Mouse (Mus musculus) Patski (cell line): ENCODE measurements around the gene Mest. TPM values are rescaled to one million over a fixed set of nuclear protein-coding genes. Genes with fewer than 3 reads are reported as not detected.
A peak's percentile ranks its signal among the peaks of the same experiment; 100 is the strongest.

Experiments used
- ATAC-seq: fragments of 100-300 bp; one replicate; pipeline ENCODE4 v1.8.0; 2021
- CTCF ChIA-PET: fragments of 350-600 bp; sonication (Branson Sonifier 250); formaldehyde crosslinking; loops from one replicate; lab custom pipeline; 2022; ENCODE audit warnings: inconsistent platforms; lab: Charles Lee
- POLR2A ChIA-PET: fragments of 350-600 bp; sonication (Branson Sonifier 250); formaldehyde crosslinking; loops from one replicate; lab custom pipeline; 2022; ENCODE audit warnings: antibody characterized with exemption, inconsistent platforms; lab: Charles Lee
- DNase-seq: peaks from one replicate; pipeline ENCODE4 v3.0.0-alpha.2; 2011; ENCODE audit warnings: low read depth, low spot score
- H3K27me3 ChIP-seq: fragments of 371-371 bp; one replicate; pipeline ENCODE4 v1.5.1; 2021
- CTCF ChIP-seq: fragments of 100-300 bp; IDR thresholded peaks from one replicate; pipeline ENCODE4 v1.5.1; 2021
- in situ Hi-C: fragments of 300-500 bp; cut with MboI; formaldehyde crosslinking; loops from 3 replicates; pipeline ENCODE4 v1.11.1; 2018; ENCODE audit warnings: low pct_unique_long_range_greater_than_20kb, mixed read lengths
- polyA plus RNA-seq: library from polyadenylated mRNA; unstranded; gene quantifications from one replicate; pipeline ENCODE4 v1.2.3, GENCODE M21; 2021

Gene Mest
- polyA plus RNA-seq = 0.42 TPM

DNA sequence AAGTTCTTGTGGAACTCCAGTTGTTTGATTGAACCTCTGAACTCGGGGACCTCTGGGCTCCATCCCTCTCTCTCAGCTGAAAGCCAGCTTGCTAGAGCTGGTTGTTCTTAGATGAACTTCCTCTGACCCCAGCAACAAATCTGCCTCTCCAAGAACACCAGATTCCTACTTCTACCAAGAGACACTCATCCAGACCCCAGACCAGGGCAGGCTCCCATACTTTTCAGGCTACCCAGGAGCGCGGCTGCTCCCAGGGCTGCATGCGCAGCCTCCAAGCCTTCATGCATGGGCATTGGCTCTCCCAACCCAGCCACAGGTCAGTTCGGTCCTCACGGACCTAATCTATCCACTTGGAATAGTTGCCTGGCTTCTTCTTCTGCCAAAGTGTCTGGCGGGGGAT, at the start of gene Mest:
Gene Mest (plus strand): TSS at position 217 of the 400 bp plus-strand sequence.
- H3K27me3 ChIP-seq = peaks cover 2% of the 10 kb centered on the region
- POLR2A ChIA-PET = no interaction called here
- no peak for DNase-seq
- TF ChIP-seq CTCF = no peak
- ATAC-seq = no peak
- in situ Hi-C loops = no loop called here
- CTCF ChIA-PET = no interaction called here

DNA sequence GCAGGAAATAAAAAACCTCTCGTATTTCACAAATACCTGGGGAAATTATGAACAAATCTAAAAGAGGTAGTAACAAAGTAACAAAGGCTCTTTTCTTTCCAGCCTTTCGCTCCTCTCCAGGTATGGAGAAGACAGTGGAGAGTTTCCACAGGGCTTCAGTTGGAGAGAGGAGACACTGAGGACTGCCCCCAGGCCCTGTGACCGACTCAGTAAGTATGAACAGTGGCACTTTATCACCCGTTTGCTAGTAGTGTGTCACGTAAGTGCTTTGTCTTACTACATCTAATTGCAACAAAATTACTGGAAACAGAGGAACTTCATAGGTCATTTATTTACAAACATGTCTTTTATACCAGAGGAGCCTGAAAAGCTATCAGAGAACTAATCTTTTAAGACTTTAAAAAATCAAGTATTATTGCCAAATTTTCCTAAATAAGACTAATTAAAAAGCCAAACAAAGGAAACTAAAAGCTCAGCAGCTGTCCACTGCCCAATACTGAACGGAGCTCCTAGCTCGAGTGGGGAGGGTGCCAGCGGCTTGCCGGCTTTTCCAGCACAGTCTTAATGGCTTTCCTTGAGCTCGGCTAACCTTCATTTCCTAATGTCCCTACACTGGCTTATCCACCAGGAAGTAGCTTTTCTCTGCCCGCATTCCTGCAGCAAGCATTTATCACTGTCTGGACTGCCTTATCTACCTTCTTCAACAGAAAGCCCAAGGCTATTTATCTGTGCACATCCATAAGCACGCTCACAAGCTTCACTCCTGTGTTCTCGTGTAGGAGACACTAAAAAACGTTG, 49.4 kb upstream of the Mest start:
- no peak for ATAC-seq
- H3K27me3 ChIP-seq = no peaks in the 10 kb centered on the region
- CTCF ChIA-PET = interaction anchor here (0.9 to 1.5 kb wide), 4 partner anchors 9 to 164 kb away, joined by 3 read pairs; no protein-coding TSS in a partner anchor
- DNase-seq = no peak
- no peak for TF ChIP-seq CTCF
- POLR2A ChIA-PET = no interaction called here
- in situ Hi-C loops = no loop called here

GRCm38 (mm10) chr6:30674714-30675280, 48.5 kb upstream of the Mest start:
- DNase-seq (no peak), ATAC-seq (no peak)
- in situ Hi-C loops = no loop called here
- TF ChIP-seq CTCF = no peak
- H3K27me3 ChIP-seq = no peaks in the 10 kb centered on the region
- POLR2A ChIA-PET = no interaction called here
- CTCF ChIA-PET = interaction anchor here (0.9 to 1.5 kb wide), 5 partner anchors 8 to 164 kb away, joined by 3 read pairs; no protein-coding TSS in a partner anchor

DNA sequence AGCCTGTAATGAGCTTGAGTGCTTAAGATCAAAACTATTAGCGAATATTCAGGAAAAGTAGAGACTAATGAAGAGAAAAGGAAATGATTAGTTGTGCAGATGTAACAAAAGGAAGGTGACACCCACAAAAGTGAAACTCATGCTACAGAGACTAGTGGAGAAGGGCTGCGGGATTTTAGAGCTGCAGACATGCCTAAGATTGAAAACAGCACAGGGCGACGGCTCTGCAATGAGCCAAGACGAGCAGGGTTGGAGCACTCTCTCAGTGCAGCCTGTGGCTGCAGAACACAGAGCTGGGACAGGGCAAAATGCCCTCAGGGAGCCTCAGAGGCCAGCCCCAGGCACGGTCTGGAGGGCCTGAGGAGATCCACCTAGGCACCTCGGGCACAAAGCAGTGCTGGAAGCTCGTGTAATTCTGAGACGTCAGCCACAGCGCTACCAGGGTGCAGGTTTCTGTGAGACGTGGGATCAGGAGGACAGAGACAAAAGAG, 48.0 kb upstream of the Mest start:
- ATAC-seq = no peak
- in situ Hi-C loops = no loop called here
- TF ChIP-seq CTCF = no peak
- no peak for DNase-seq
- CTCF ChIA-PET = interaction anchor here (1.1 to 1.4 kb wide), 3 partner anchors 24 to 165 kb away, joined by 3 read pairs; no protein-coding TSS in a partner anchor
- POLR2A ChIA-PET = no interaction called here
- no peaks in the 10 kb centered on the region for H3K27me3 ChIP-seq

DNA sequence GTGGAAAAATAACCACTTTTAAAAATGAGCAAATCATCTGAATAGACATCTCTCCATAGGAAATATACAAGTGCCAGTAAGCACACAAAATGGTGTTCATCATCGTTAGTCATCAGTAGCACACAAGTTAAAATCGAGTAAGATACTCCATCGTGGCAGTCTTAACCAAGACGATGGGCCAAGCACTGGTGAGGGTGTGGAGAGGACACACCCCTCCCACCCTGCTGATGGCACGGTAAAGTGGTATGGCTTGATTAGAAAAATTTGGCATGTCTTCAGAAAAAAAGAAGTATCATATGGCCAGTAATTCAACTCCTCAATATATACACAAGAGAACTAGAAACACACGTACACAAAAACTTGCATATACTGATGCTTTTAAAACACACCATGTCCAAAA, 46.8 kb upstream of the Mest start:
- in situ Hi-C loops = no loop called here
- POLR2A ChIA-PET = no interaction called here
- DNase-seq (no peak), ATAC-seq (no peak)
- CTCF ChIA-PET = no interaction called here
- TF ChIP-seq CTCF = no peak
- H3K27me3 ChIP-seq = no peaks in the 10 kb centered on the region

DNA sequence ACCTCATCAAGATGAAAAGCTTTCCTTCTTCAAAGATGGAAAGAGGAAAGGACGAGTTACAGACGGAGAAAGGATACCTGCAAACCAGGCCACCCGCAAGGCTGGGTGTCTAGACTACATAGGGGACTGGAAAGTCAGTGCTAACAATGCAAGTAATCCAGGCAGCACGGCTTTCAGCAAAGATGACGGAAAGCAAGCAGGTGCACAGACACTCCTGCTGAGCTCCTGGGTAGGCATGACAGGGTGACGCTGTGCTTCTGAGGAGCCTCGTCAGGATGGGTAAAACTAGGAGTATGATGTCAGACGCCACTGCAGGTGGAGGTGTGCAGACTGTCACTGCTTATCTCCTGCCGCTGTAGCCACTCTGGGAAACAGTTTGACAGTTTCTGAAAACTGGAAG, 45.8 kb upstream of the Mest start:
- in situ Hi-C loops = no loop called here
- CTCF ChIA-PET = interaction anchor here (1.1 kb wide), 1 partner anchor 11 kb away, joined by 3 read pairs; no protein-coding TSS in a partner anchor

DNA sequence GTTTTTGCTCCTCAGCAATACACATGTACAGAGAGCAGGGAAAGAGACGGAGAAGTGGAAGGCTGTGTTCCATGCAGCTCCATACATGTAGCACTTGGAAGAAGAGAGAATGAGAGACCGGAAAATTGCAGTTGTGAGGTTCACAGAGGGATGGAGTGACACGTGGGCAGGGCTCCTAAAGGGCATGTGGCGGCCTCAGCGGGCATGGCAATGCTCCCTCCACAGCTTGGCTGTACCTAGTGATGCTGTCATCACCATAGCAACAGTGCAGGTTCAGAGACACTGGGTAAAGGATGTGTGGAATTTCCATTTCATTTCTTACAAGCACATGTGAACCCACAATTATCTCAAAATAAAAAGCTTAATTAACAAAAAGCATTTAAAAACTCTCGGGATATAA, 44.9 kb upstream of the Mest start:
- in situ Hi-C loops = no loop called here
- ChIA-PET POLR2A (no interaction called here), CTCF (interaction anchor here (1.1 kb wide), 1 partner anchor 10 kb away, joined by 3 read pairs; no protein-coding TSS in a partner anchor)
- H3K27me3 ChIP-seq = no peaks in the 10 kb centered on the region
- no peak for ATAC-seq
- DNase-seq = no peak
- no peak for TF ChIP-seq CTCF

More for the DNA sequence above, 45.8 kb upstream of the Mest start:
- POLR2A ChIA-PET = no interaction called here
- ATAC-seq (no peak), DNase-seq (no peak)
- no peak for TF ChIP-seq CTCF
- H3K27me3 ChIP-seq = no peaks in the 10 kb centered on the region

DNA sequence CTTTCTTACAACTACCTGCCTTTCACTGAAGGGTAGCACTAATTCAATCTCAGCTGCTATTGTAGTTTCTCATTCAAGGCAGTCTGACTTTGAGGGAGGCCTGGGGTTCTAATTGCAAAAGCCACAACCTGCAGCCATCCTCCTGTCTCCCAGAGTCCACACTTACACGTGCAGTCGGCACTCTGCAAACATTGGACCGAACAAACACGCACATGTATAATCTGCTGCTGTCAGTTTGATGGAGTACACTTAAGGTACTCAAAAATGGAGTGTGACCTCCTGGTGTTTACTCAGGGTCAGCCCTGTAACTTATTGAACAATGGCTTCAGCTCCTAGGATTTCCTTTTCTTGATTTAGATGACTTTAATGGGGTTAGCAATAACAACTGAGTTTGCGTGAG, 43.8 kb upstream of the Mest start:
- H3K27me3 ChIP-seq = no peaks in the 10 kb centered on the region
- ATAC-seq (no peak), DNase-seq (no peak)
- POLR2A ChIA-PET = no interaction called here
- in situ Hi-C loops = no loop called here
- CTCF ChIA-PET = no interaction called here
- no peak for TF ChIP-seq CTCF

GRCm38 (mm10) chr6:30680442-30680841, 42.9 kb upstream of the Mest start:
- ATAC-seq = peak; percentile 47
- CTCF ChIA-PET = no interaction called here
- DNase-seq = no peak
- TF ChIP-seq CTCF = no peak
- POLR2A ChIA-PET = no interaction called here
- H3K27me3 ChIP-seq = no peaks in the 10 kb centered on the region
- in situ Hi-C loops = no loop called here

DNA sequence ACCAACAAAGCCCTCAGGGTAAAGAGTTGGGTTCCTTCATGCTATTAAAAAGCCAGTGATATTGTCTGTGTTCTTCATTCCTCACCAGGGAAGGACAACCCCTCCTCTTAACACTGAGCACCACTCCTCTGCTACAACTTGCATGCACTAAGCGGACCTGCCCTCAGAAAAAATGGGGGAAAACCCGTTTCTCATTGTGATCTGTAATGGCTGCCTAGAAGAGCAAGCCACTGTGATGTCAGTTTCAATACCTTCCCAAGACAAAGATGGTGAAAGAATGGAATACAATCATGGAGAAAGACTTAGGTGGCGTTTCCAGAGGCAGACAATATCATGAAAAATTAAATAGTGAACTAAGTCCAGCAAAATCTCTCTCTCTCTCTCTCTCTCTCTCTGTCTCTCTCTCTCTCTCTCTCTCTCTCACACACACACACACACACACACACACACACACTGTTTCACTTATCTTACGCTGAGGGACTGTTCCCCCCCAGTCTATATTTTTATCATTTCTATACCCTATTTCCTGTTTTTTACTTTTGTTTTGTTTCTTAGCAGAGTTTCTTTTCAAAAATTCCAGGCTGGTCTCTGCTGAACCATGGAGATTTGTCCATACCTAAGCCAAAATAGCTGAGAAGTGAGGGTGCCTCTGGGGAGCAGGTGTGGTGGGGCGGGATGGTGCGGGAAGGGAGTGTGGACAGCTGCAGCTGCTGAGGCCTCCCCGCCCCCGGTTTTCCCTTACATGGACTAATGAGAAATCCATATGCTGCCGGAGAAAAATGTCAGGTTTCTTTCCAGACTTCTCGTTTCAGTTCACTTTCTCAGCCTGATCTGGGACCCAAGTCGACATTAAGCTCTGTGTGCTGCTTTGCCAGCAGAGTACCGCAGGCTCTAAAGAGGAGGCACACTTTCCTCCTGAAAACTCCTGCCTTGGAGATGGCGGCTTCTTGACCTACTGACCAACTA, 41.1 kb upstream of the Mest start:
- TF ChIP-seq CTCF = no peak
- no peak for DNase-seq
- in situ Hi-C loops = no loop called here
- no peak for ATAC-seq
- no peaks in the 10 kb centered on the region for H3K27me3 ChIP-seq
- ChIA-PET POLR2A (no interaction called here), CTCF (interaction anchor here (1.2 kb wide), 1 partner anchor 8 kb away, joined by 3 read pairs; no protein-coding TSS in a partner anchor)
